Mouse (Mus musculus): ENCODE measurements around the gene Senp1. TPM values are rescaled to one million over a fixed set of nuclear protein-coding genes. Genes with fewer than 3 reads are reported as not detected.

Gene Senp1
- polyA plus RNA-seq (2015; fragmentation: Nextera tagmentation; extraction: Ambion mirVana), result 25.4 and 26.2 TPM in 2 replicates

DNA sequence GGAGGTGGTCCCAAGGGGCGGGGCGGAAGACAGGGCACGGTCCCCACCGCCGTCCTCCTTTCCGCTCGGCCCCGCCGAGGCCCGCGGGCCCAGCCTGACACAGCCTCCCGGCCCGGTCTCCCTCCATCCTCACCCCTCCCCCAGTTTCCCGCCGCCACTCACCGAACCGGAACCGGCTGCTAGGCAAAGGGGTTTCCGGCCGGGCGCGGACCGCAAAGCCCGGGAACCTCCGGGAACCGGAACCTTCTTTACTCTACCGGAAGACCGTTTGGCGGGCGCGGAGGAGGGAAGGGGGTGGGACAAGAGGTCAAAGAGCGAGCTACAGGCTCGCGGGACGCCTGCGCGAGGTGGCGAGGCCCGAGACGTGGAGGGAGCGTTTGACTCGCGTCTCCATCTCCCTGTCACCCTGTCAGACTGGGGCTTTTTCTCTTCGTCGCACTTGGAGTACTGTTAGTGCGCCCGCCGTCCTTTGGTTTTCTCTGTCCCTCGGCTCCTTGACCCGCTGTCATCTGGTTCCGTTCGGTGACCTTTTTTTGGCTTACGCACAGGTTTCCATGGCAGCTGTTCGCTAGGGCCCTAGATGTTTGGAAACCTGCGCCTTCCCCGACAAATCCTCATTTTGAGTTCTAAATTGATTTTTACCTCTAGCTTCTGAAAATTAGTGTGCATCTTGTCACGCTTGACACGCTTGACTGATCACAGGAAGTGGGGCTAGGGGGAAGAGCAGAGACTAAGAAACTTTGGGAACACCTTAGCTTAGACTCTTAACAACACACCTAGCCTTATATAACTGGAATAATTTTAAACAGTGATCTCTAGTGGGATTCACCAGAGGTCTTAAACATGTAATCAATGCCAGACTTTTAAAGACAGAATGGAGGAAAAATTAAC is at the start of gene Senp1:
TSS of gene Senp1 (minus strand) at position 624 of the 891 bp plus-strand sequence.
- peaks cover 25% of the 10 kb centered on the region for H3K4me1 ChIP-seq
- H3K4me2 ChIP-seq (replicated peaks), result peak within 1 kb of the TSS; percentile 61
- peak within 1 kb of the TSS; percentile 90 for H3K27ac ChIP-seq (replicated peaks)
- peak; percentile 93 for ATAC-seq (replicated peaks)
- no peaks in the 10 kb centered on the region for H3K27me3 ChIP-seq
- H3K9ac ChIP-seq (replicated peaks), result peak within 1 kb of the TSS; percentile 85
- H3K36me3 ChIP-seq, result no peaks in the 10 kb centered on the region; the same call in 1 of the 2 replicates
- no peaks in the 10 kb centered on the region for H3K9me3 ChIP-seq
- peak within 1 kb of the TSS; percentile 79 for H3K4me3 ChIP-seq
- WGBS, result under 1% methylated on average over 58 of the region's 58 CpGs

- Histone ChIP-seq H3K27ac (replicated peaks) (no peak overlapping the region), H3K4me3 (no peak overlapping the region), H3K9ac (replicated peaks) (no peak overlapping the region), H3K4me1 (peaks cover 14% of the 10 kb centered on the region), H3K9me3 (no peaks in the 10 kb centered on the region), H3K4me2 (replicated peaks) (no peak overlapping the region), H3K27me3 (no peaks in the 10 kb centered on the region), H3K36me3 (peaks cover 37% of the 10 kb centered on the region)
- 84% methylated on average over 10 of the region's 10 CpGs for WGBS
- no peak for ATAC-seq (replicated peaks)
Measured at GRCm38 (mm10) chr15:98142515-98142914, 49.0 kb upstream of the Senp1 start.

- H3K4me3 ChIP-seq, result no peak overlapping the region
- 93% methylated on average over 5 of the region's 5 CpGs for WGBS
- H3K4me2 ChIP-seq (replicated peaks), result no peak overlapping the region
- H3K27me3 ChIP-seq, result no peaks in the 10 kb centered on the region
- H3K9me3 ChIP-seq, result no peaks in the 10 kb centered on the region
- no peak overlapping the region for H3K9ac ChIP-seq (replicated peaks)
- peaks cover 12% of the 10 kb centered on the region for H3K4me1 ChIP-seq
- ATAC-seq (replicated peaks), result no peak
- peaks cover 53% of the 10 kb centered on the region for H3K36me3 ChIP-seq
- H3K27ac ChIP-seq (replicated peaks), result no peak overlapping the region
Measured at GRCm38 (mm10) chr15:98140809-98141208, 47.3 kb upstream of the Senp1 start.

- WGBS, result 83% methylated on average over 7 of the region's 7 CpGs
- Histone ChIP-seq H3K4me3 (no peak overlapping the region), H3K36me3 (peaks cover 63% of the 10 kb centered on the region)
Measured at GRCm38 (mm10) chr15:98139763-98140162, 46.2 kb upstream of the Senp1 start.

GRCm38 (mm10) chr15:98136871-98137270 is 43.3 kb upstream of the Senp1 start:
- no peak for ATAC-seq (replicated peaks)
- no peak overlapping the region for H3K9ac ChIP-seq (replicated peaks)
- WGBS, result 90% methylated on average over 9 of the region's 9 CpGs
- H3K9me3 ChIP-seq, result no peaks in the 10 kb centered on the region
- H3K4me2 ChIP-seq (replicated peaks), result no peak overlapping the region
- no peak overlapping the region for H3K4me3 ChIP-seq
- no peaks in the 10 kb centered on the region for H3K27me3 ChIP-seq
- H3K27ac ChIP-seq (replicated peaks), result no peak overlapping the region
- H3K4me1 ChIP-seq, result no peaks in the 10 kb centered on the region
- H3K36me3 ChIP-seq, result peaks cover 87% of the 10 kb centered on the region

More at GRCm38 (mm10) chr15:98139763-98140162, 46.2 kb upstream of the Senp1 start:
- ATAC-seq (replicated peaks), result no peak
- H3K4me2 ChIP-seq (replicated peaks), result no peak overlapping the region
- H3K9ac ChIP-seq (replicated peaks), result no peak overlapping the region
- no peaks in the 10 kb centered on the region for H3K27me3 ChIP-seq
- H3K4me1 ChIP-seq, result peaks cover 8% of the 10 kb centered on the region
- no peak overlapping the region for H3K27ac ChIP-seq (replicated peaks)
- no peaks in the 10 kb centered on the region for H3K9me3 ChIP-seq

DNA sequence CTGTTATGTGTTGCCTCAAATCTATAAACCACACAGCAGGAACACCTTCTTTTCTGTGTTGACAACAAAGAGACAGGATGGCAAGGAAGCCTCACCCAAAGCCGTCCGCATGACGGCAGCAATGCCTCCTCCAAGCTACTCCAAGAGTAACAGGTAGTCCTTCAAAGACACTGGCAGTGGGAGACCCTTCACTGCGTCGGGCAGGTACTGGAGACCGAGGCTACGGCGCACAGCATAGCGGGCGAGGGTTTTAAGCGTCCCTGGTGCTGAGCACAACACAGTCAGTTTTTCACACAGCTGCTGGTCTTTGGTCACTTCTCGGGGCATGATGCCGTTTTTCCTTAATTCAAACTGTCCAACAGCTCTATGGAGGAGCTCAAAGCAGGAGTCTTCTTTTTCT is 42.1 kb upstream of the Senp1 start:
- Histone ChIP-seq H3K27ac (replicated peaks) (no peak overlapping the region), H3K4me1 (no peaks in the 10 kb centered on the region), H3K9me3 (no peaks in the 10 kb centered on the region), H3K36me3 (peaks cover 89% of the 10 kb centered on the region), H3K4me2 (replicated peaks) (no peak overlapping the region), H3K27me3 (no peaks in the 10 kb centered on the region), H3K9ac (replicated peaks) (no peak overlapping the region), H3K4me3 (no peak overlapping the region)
- 95% methylated on average over 13 of the region's 13 CpGs for WGBS
- ATAC-seq (replicated peaks), result no peak

DNA sequence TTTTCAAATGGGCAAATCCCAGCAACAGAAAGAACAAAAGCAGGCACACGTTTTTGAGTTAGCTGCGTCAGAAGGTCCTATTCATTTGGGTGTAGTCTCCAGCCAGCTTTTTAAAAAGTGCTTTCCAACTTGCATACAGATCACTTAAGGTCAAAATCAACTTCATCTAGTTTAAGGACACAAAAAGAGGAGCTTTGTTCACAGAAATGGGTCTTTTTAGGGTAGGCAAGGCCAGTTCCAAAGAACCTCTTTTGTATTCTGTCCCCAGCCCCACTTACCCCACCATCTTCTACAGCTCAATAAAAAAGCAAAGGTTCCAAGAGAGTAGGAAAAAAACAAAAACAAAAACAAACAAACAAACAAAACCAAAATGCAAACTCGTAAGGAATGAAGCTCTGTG is 41.1 kb upstream of the Senp1 start:
- 62% methylated on average over 3 of the region's 3 CpGs for WGBS
- no peaks in the 10 kb centered on the region for H3K9me3 ChIP-seq
- H3K27ac ChIP-seq (replicated peaks), result no peak overlapping the region
- H3K9ac ChIP-seq (replicated peaks), result no peak overlapping the region
- peaks cover 85% of the 10 kb centered on the region for H3K36me3 ChIP-seq
- ATAC-seq (replicated peaks), result no peak
- no peaks in the 10 kb centered on the region for H3K4me1 ChIP-seq
- H3K4me3 ChIP-seq, result no peak overlapping the region
- H3K4me2 ChIP-seq (replicated peaks), result no peak overlapping the region
- no peaks in the 10 kb centered on the region for H3K27me3 ChIP-seq

DNA sequence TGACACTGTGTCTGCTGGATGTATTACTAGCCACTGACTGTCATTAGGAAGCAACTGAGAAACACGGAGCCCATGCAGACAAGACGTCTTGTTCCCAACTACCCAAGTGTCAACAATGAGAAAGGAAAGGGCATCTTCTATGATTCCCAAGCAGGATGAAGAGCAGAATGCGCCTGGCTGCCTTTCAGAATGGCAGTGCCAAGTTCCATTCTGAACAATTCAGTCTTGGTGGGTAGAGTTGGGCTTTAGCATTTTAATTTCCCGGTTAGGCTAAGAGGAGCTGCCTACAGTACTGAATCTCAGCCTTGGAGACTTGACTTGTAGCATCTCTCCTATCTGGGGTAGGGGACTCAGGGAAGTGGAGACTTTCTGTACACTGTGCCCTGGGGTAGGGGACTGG is 40.5 kb upstream of the Senp1 start:
- Histone ChIP-seq H3K4me2 (replicated peaks) (no peak overlapping the region), H3K9ac (replicated peaks) (no peak overlapping the region), H3K36me3 (peaks cover 83% of the 10 kb centered on the region), H3K27ac (replicated peaks) (no peak overlapping the region), H3K4me3 (no peak overlapping the region), H3K9me3 (no peaks in the 10 kb centered on the region), H3K27me3 (no peaks in the 10 kb centered on the region), H3K4me1 (no peaks in the 10 kb centered on the region)
- WGBS, result 90% methylated on average over 4 of the region's 4 CpGs
- ATAC-seq (replicated peaks), result no peak

DNA sequence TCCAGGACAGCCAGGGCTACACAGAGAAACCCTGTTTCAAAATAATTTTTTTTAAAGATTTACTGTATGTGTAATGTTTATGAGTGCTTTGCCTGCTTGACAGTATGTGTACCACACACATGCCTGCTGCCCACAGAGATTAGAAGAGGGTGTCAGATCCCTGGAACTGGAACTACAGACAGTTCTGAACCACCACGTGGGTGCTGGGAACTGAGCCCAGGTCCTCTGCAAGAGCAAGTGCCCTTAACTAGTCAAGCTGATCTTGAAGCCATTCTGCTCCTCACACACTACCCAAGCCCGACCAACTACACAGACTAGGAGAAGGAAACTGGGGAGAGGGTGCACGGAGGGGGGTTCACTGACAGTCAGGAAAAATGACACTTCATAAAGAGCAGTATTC is 39.9 kb upstream of the Senp1 start:
- H3K4me1 ChIP-seq, result no peaks in the 10 kb centered on the region
- no peak overlapping the region for H3K4me3 ChIP-seq
- H3K36me3 ChIP-seq, result peaks cover 84% of the 10 kb centered on the region
- WGBS, result 94% methylated on average over 3 of the region's 3 CpGs
- no peak overlapping the region for H3K27ac ChIP-seq (replicated peaks)
- no peak for ATAC-seq (replicated peaks)
- H3K27me3 ChIP-seq, result no peaks in the 10 kb centered on the region
- H3K4me2 ChIP-seq (replicated peaks), result no peak overlapping the region
- H3K9ac ChIP-seq (replicated peaks), result no peak overlapping the region
- H3K9me3 ChIP-seq, result no peaks in the 10 kb centered on the region

GRCm38 (mm10) chr15:98131942-98132655 is 38.6 kb upstream of the Senp1 start:
- WGBS, result 91% methylated on average over 15 of the region's 15 CpGs
- Histone ChIP-seq H3K27ac (replicated peaks) (no peak overlapping the region), H3K9me3 (no peaks in the 10 kb centered on the region), H3K27me3 (no peaks in the 10 kb centered on the region), H3K9ac (replicated peaks) (no peak overlapping the region), H3K4me1 (no peaks in the 10 kb centered on the region), H3K4me2 (replicated peaks) (no peak overlapping the region), H3K4me3 (no peak overlapping the region), H3K36me3 (peaks cover 88% of the 10 kb centered on the region)
- ATAC-seq (replicated peaks), result no peak

- Histone ChIP-seq H3K4me2 (replicated peaks) (no peak overlapping the region), H3K27me3 (no peaks in the 10 kb centered on the region), H3K27ac (replicated peaks) (no peak overlapping the region), H3K4me3 (no peak overlapping the region), H3K9ac (replicated peaks) (no peak overlapping the region), H3K36me3 (peaks cover 84% of the 10 kb centered on the region), H3K9me3 (no peaks in the 10 kb centered on the region), H3K4me1 (no peaks in the 10 kb centered on the region)
- no peak for ATAC-seq (replicated peaks)
- WGBS, result 93% methylated on average over 7 of the region's 7 CpGs
Measured at GRCm38 (mm10) chr15:98131451-98131850, 37.9 kb upstream of the Senp1 start.

GRCm38 (mm10) chr15:98131001-98131400 is 37.5 kb upstream of the Senp1 start:
- Histone ChIP-seq H3K36me3 (peaks cover 84% of the 10 kb centered on the region), H3K4me3 (no peak overlapping the region), H3K9me3 (no peaks in the 10 kb centered on the region), H3K27me3 (no peaks in the 10 kb centered on the region), H3K4me2 (replicated peaks) (no peak overlapping the region), H3K4me1 (no peaks in the 10 kb centered on the region), H3K9ac (replicated peaks) (no peak overlapping the region), H3K27ac (replicated peaks) (no peak overlapping the region)
- 98% methylated on average over 4 of the region's 4 CpGs for WGBS
- ATAC-seq (replicated peaks), result no peak
